Mouse (Mus musculus): ENCODE data around the gene Gsdma2.
A peak's percentile ranks its signal among the peaks of the same experiment; 100 is the strongest.
"Not testable (repeated sequence)": the region's sequence is repeated elsewhere in the genome, so short reads cannot be mapped to it uniquely, and the experiment has no call there.

GRCm38 (mm10) chr11:98655076-98655475, 8.5 kb downstream of the Gsdma2 start:
- peak; percentile 52; the same call in 1 of the 2 replicates for TF ChIP-seq CTCF (IDR thresholded peaks at IDR 0.05; ENCODE audit: borderline replicate concordance, extremely low read depth, insufficient read depth, insufficient read length)
- not testable (repeated sequence) for TF ChIP-seq POLR2A (IDR thresholded peaks at IDR 0.05; ENCODE audit: borderline replicate concordance, extremely low read depth, insufficient read depth, insufficient read length, poor library complexity, severe bottlenecking)
